Mouse (Mus musculus) left cerebral cortex, postnatal 4 days (tissue): ENCODE data around the gene Uxs1. TPM values are rescaled to one million over a fixed set of nuclear protein-coding genes. Genes with fewer than 3 reads are reported as not detected.
A peak's percentile ranks its signal among the peaks of the same experiment; 100 is the strongest.

ENCODE experiments used
- DNase-seq: peaks from one replicate; pipeline ENCODE4 v3.0.0-alpha.2; 2022
- intact Hi-C: fragments of 180-260 bp; cut with DNase I; formaldehyde crosslinking; loops from one replicate; pipeline ENCODE4 v1.15.1; 2025
- total RNA-seq, 2 experiments: library from RNA; stranded (reverse); gene quantifications; 2 replicates each; pipeline ENCODE4 v1.2.3; 2021

The Uxs1 gene
- total RNA-seq, 2 experiments from 2014 or later = 30.0 to 33.3 TPM

GRCm38 (mm10) chr1:43732657-43733056 lies 94.9 kb downstream of the Uxs1 start:
- intact Hi-C loops = loop anchor here (10.0 kb wide), 2 partner anchors 158 to 588 kb away; no protein-coding TSS in a partner anchor
- no peak for DNase-seq

- intact Hi-C loops = loop anchor here (10.0 kb wide), 2 partner anchors 157 to 587 kb away; no protein-coding TSS in a partner anchor
- DNase-seq = no peak
These were observed 95.5 kb downstream of the Uxs1 start for GRCm38 (mm10) chr1:43732100-43732499.

DNA sequence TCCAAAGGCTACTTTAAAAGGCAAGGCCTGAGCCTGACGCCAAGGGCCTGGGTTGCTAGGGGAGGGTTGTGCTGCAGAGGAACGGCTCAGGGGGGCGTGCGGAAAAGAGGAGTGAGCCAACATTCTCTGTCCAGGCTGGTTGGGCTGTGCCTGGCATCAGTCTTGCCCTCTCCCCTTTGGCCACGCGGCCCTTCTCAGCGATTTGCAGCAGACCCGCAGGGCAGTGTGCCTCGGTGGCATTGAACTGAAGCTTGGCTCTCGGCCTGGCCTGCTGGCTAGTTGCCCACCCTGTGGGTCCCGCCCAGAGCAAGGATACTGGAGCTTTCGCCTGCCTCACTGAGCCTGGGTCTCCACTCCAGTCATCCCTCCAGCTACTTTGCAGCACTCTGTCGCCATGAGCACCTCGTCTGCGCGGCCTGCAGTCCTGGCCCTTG lies 97.1 kb downstream of the Uxs1 start, which contains the start of gene 1500015O10Rik:
1500015O10Rik (plus strand) TSS at position 112 of the 434 bp plus-strand sequence.
- intact Hi-C loops = loop anchor here (10.0 kb wide), 2 partner anchors 156 to 586 kb away; no protein-coding TSS in a partner anchor
- DNase-seq = peak; percentile 95

- no peak for DNase-seq
- intact Hi-C loops = no loop called here
These were observed 105.1 kb downstream of the Uxs1 start for GRCm38 (mm10) chr1:43722459-43722858.

DNA sequence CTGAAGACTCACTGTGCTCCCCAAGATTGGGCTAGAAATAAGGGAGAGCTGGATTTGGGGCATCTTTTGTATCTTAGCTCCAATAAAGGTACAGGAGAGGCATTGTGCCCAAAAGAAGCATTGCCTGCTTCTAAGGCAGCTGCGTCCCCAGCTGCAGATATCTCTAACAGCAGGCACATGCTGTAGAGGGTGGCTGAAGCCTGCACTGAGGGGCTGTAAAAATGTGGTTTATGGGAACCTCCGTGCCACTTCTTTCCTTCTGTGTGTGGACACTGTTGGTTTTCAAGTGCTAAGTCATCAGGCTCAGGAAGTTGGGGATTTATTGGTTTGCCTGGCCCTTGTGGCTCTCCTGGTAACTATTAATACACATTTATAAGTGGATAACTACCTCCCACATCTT lies 108.8 kb downstream of the Uxs1 start:
- intact Hi-C loops = no loop called here
- DNase-seq = no peak

DNA sequence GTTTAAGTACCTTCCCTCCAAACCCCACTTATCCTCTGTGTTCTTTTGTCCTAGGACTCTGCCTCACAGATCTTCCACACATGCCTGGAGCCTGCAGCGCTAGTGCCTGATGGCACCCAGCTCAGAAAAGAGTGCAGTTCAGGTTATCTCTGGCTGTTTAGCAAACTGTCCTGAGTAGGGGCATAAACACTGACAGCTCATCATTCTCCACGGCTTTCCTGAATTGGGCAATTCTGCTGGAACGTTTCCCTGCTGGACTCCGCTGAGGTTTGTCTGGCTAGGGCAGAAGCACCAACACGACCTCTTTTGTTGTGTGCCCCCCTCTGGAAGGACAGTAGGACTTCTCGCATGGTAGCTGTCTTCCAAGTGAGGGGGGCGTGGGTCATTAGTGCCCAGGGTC lies 109.6 kb downstream of the Uxs1 start:
- no peak for DNase-seq
- intact Hi-C loops = no loop called here

GRCm38 (mm10) chr1:43714841-43715240 lies 112.8 kb downstream of the Uxs1 start:
- no peak for DNase-seq
- intact Hi-C loops = no loop called here

GRCm38 (mm10) chr1:43698577-43699000 lies 129.0 kb downstream of the Uxs1 start:
- intact Hi-C loops = no loop called here
- DNase-seq = peak; percentile 64

Other genes with a start within 250 kb of the Uxs1 start
- gene 1500015O10Rik, start 97.2 kb downstream of the Uxs1 start, total RNA-seq = 1 to 10 TPM; 2.3 TPM
- gene Tpp2, start 105.8 kb upstream of the Uxs1 start, total RNA-seq = 10 to 100 TPM; 62.0 to 64.2 TPM
- gene Mettl21c, start 192.2 kb upstream of the Uxs1 start, total RNA-seq = 1 to 10 TPM in 1 of 2 experiments, under 1 TPM in 1; 0.97 to 2.0 TPM
- not detected for gene Gm8251, start 234.1 kb upstream of the Uxs1 start, total RNA-seq